Mouse (Mus musculus) thymus, adult 2 months (tissue): Measurements from ENCODE around the gene Dop1b.

Experiments used
- CTCF ChIP-seq: fragments of 200-500 bp; IDR thresholded peaks from 2 replicates; pipeline ENCODE4 v1.5.1; 2012; ENCODE audit warnings: mild to moderate bottlenecking, control low read depth, low read length, moderate library complexity, borderline replicate concordance; ENCODE audit not compliant: control insufficient read depth, poor library complexity, insufficient read depth; ENCODE audit errors: extremely low read depth
- POLR2A ChIP-seq: fragments of 200-500 bp; IDR thresholded peaks from 2 replicates; pipeline ENCODE4 v1.6.1; 2012; ENCODE audit warnings: mild to moderate bottlenecking, low read length, control low read depth, moderate library complexity; ENCODE audit not compliant: control insufficient read depth, poor library complexity, insufficient read depth; ENCODE audit errors: extremely low read depth

DNA sequence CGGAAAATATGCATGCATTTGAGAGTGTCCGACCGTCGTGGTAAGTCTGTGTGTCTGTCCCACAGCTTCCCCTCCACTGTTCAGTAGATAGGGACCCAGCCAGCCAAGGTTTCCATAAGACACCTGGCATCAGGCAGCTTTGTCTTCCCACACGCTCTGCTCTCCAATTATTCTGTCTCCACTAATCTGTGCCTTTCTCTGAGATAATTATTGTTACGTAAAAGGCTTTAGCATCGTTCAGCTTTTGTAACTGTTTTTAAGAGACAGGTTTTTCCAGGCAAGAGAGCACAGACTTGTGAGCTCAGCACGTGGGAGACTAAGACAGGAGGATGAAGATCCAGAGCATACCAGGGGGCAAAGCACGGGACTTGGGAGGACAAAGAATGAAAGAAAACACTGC is 32.5 kb upstream of the Dop1b start:
- no peak for TF ChIP-seq CTCF
- TF ChIP-seq POLR2A: no peak
